Mouse (Mus musculus) adrenal gland, postnatal 36 days (tissue): ENCODE results near the gene Smim12. TPM values are rescaled to one million over a fixed set of nuclear protein-coding genes. Genes with fewer than 3 reads are reported as not detected.
A peak's percentile ranks its signal among the peaks of the same experiment; 100 is the strongest.

Experiments
- DNase-seq, 2 experiments: peaks; one replicate each; pipeline ENCODE4 v3.0.0; 2021; ENCODE audit warnings: mixed read lengths in 1 of 2
- long read RNA-seq, 2 experiments: library from polyadenylated mRNA; stranded (forward); transcript quantifications; one replicate each; pipeline ENCODE4 v2.0.0; 2021; ENCODE audit warnings: borderline sequencing depth in 2 of 2
- total RNA-seq, 2 experiments: library from RNA; stranded (reverse); gene quantifications; 2 replicates each; pipeline ENCODE4 v1.2.3; 2021

Smim12 gene
- 10 to 100 TPM; 51.5 to 52.6 TPM for total RNA-seq
- long read RNA-seq, experiment 1, transcript Smim12-201 (2 exons, 1,022 nt): major isoform, 81 of 96 reads
- long read RNA-seq, experiment 1, partial matches to known transcripts: 14 of 96 reads
- long read RNA-seq, experiment 1, other reads (novel, unspliced or antisense): 1 of 96 reads
- long read RNA-seq, experiment 2, transcript Smim12-201 (2 exons, 1,022 nt): major isoform, 45 of 46 reads
- long read RNA-seq, experiment 2, partial matches to known transcripts: 1 of 46 reads
- long read RNA-seq, experiment 2, other reads (novel, unspliced or antisense): 0 of 46 reads

DNA sequence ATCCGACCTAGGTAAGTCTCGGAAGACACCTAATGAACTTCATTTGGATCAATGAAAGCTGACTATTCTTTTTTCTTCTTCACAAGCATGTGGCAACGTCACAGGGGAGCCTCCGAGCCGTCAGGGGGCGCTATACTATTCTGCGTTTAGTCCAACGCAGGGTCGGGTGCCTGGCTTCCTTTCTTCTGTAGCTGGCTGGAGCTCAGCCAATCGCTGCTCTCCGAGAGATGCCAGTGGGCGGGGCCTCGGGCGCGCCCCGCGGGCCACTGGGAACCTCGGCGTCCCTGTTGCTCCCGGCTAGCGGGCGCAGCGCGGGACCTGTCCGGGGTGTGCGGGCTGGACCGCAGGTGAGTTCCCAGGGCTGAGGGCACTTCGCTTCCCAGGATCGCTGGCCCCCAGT lies at the start of gene Smim12:
TSS of gene Smim12 (plus strand) at position 233 of the 400 bp plus-strand sequence.
- DNase-seq: peak; percentile 99 to 100

DNA sequence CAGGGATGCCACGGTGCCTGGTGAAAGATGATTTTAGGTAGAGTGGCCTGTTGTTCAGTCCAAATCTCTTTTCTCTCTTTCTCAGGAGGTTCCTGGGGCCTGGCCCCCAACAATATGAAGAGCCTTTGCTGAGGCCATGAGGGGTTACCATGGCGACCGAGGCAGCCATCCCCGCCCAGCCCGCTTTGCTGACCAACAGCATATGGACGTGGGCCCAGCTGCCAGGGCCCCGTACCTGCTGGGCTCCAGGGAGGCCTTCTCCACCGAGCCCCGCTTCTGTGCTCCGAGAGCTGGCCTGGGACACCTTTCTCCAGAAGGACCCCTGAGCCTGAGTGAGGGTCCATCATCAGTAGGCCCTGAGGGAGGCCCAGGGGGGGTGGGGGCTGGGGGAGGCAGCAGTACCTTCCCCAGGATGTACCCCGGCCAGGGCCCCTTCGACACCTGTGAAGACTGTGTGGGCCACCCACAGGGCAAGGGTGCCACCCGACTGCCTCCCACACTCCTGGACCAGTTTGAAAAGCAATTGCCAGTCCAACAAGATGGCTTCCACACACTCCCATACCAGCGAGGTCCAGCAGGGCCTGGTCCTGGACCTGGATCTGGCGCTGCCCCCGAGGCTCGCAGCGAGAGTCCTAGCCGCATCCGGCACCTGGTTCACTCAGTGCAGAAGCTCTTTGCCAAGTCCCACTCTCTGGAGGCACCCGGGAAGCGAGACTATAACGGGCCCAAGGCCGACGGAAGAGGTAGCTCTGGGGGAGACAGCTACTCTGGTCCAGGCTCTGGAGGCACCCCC lies 48.9 kb upstream of the Smim12 start:
- no peak for DNase-seq

DNA sequence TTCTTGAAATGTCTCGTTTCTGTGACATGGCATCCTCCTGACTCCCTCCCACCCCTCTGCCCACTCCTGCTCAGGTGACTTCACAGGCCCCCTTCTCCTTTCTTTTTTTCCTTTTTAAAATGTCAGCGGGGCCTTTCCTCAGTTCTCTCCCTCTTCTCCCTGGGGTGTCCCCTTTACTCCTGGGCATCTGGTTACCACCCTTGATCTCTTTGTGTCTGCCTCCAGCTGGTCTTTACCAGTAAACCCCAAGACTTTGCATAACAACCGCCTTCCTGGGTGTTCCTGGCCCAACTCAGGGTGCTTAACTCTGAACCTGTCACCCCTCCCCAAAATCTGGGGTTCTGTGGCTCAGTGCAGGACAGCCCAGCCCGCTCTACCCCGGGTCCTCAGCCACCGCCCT lies 45.0 kb upstream of the Smim12 start:
- DNase-seq: no peak

DNA sequence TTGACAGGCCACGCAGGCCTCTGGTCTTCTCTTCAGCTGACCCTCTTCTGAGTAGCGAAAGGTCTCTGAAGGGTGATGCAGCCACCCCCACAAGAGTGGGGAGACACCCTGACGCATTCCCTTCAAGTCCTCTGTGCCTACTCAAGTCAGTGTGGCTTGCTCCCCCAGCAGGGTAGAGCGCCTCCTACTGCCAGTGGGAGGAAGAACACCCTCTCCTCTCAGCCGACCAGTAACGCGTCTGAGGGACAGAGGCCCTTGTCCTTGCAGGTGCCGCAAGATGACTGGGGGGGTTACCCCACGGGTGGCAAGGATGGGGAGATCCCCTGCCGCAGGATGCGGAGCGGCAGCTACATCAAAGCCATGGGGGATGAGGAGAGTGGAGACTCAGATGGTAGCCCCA lies 44.2 kb upstream of the Smim12 start:
- DNase-seq: no peak

DNA sequence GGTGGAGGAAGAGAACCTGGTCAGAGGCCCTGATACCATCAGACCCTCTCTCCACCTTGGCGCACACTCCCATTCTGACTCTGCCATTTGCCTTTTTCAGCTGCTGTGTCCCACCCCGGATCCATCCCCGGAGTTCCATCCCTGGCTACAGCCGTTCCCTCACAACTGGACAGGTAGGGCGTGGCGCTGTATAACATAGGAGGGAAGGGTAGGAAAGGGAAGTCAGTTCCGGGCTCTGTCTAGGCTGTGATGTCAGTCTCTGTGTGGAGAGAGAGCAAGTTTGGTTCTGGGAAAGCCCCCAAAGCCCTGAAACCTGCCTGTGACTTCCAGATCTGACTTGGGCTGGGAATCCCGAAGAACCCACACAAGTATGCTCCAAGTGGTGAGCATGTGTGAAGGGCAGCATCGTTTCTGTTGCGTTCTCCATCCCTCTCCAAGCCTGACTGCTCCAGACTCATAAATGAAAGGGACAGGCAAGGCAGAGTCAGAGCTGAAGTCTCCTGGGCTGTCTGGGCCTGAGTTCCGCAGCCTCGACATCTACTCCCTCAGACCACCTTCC lies 43.3 kb upstream of the Smim12 start:
- DNase-seq: no peak

DNA sequence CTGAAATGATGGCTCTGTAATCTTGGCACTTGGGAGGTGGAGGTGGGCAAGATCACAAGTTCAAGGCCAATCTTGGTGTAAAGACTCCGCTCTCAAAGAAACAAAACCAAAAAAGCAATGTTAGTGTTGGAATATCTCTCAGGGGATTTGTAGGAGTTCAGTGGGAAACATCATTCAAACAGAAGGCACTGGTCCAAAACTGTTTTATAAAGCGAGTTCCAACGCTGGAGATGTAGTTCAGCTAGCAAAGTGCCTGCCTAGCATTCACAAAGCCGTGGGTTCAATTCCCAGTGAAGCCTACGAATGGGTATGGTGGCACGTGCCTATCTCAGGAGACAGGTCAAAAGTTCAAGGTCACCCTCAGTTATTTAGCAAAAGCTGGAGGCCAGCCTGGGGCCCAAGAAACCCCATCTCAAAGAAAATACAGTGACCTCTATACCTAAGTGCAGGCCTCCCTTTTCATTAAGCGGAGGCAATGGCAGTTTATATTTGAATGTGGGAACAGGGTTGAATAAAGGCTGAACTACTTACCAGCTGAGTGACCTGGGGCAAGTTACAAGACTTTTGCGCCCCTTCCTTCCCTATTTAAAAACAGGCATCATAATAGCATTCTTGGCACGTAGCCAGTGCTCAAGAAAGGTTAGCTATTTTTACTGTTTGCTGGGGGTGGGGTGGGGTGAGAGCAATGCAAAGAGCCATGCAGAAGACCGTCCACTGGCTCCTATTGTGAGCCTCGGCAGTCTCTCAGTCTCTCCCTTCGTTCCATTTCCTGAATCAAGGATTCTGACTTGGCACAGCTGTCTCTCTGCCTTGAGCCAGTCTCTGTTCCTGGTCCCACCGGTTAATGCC lies 42.6 kb upstream of the Smim12 start:
- no peak for DNase-seq

DNA sequence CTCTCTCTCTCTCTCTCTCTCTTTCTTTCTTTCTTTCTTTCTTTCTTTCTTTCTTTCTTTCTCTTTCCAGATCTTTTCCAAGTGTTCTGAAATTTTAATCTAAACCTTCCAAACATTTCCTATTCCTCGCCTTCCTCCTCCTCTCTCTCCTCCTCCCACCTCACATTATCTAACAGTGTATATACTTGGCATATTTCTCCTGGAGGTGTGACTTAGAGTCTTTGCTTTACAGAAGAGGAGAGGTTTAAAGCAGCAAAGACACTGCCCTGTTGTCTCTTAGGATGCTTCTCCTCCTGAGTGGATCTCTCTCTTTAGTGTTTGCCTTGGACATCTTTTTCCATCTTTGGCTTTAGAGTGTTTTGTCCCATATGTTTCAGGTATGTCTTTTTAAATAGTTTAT lies 40.5 kb upstream of the Smim12 start:
- DNase-seq: no peak

DNA sequence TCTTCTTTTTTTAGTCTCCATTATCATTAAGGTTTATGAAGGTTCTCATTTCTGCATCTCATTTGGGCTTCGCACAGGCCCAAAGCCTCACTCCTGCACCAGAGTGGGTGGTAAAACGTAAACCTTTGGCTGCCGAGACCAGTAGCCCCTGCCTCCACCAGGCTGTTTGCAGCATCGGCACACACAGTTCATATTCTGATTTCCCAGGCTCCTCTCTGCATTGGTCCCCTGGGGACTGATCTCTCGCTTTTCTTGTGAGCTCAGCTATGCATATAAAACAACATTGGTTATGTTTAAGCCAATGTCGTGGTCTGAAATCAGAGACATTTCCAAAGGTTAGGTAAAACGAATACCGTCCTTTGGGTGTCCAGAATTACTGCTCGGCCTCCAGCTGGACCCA lies 32.3 kb upstream of the Smim12 start:
- no peak for DNase-seq

DNA sequence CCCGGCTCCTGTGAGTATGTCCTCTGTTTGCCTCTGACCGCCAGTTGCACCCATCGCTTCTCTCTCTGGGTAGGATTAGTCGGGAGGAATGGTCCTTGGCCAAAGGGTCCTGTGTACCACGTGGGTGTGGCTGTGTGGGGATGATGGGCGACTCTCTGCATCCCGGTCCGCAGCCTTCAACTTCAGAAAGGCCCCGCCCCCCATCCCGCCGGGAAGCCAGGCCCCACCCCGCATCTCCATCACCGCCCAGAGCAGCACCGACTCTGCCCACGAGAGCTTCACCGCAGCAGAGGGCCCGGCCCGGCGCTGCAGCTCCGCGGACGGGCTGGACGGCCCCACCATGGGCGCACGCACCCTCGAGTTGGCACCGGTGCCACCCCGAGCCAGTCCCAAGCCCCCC lies 29.1 kb upstream of the Smim12 start:
- DNase-seq: no peak

DNA sequence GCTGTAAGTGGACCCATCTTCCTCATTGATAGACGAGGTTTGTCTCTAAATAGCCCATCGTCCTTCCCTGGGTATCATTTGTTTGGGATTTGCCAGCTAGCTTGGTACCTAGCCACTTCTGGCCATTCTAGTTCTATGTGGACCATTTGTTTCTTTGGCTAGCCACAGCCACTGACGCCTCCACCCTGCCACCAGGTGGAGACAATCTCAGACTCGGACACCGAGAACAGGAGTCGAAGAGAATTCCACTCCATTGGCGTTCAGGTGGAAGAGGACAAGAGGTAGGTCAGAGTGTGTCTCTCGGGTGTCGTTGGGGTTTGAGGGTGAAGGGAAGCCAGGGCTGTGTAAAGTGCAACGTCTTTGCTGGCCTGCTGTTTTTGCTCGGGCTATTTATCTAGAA lies 28.5 kb upstream of the Smim12 start:
- no peak for DNase-seq

DNA sequence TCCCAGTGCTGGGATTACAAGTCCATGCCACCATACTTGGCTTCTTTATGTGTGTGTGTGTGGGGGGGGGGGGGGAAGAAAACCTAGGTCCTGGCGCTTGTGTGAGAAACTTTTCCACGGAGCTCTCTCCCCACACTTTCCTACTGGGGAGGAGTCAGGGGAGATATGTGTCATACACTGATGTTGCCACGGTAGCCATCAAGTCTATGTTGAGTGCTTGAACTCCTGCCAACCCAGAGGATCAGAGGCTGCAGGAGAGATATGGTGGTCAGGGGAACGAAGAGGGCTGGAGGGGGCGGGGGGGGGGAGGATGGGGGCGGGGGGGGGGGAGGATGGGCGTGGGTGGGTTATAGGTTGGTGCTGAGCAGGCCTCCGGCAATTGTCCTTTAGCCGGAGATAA lies 27.8 kb upstream of the Smim12 start:
- DNase-seq: no peak

DNA sequence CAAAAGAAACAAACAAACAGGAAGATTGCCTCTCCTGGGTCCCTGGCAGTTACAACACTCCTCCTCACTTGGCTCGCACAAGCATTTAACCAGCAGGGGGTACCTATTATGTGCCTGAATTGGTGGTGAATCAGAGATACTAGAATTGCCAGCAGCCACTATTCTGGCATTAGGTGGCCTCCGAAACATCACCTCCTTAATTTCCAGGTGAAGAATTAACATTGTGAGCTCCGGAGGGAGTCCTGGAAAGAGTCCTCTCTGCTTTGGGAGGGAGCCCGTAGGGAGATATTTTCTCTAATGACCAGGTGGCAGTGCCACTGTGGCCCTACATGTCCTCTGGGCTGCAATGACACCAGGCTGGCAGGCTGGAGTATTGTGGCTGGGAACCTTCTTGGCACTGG lies 27.3 kb upstream of the Smim12 start:
- DNase-seq: no peak

DNA sequence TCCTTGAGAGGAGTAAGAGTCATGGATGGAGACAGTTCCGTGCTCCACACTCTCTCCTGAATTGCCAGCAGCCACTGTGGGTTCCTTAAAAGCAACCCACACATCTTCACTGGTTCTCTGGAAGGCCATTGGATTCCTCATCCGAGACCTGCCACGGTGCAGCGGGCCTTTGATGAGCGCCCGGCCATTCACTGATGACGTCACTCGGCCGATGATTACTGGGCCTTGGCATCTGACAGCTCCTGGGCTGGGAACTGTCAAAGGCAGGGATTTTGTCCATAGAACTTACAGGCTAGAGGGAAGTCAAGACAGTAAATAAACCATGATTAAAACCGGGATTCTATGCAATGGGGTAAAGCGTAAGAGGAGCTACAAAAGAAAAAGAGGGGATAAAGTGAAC lies 26.5 kb upstream of the Smim12 start:
- DNase-seq: peak; percentile 34 to 44

DNA sequence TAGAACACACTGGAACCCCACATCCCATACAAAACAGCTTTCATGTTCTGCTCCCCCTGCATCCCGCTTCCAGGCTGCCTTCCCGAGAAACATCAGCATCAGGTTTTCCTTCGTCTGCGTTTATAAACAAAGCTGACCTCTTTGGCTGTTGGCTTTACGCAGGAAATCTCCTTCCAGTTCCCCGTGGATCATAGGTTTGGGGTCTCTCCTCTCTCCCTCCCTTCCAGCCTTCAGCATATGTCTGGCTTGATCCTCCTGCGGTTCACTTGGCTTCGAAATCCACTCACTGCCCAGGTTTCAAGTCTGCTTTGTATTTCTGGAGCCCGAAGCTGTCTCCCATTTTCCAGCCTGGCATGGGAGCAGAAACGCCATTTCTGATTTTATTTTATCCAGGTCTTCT lies 20.3 kb upstream of the Smim12 start:
- no peak for DNase-seq

DNA sequence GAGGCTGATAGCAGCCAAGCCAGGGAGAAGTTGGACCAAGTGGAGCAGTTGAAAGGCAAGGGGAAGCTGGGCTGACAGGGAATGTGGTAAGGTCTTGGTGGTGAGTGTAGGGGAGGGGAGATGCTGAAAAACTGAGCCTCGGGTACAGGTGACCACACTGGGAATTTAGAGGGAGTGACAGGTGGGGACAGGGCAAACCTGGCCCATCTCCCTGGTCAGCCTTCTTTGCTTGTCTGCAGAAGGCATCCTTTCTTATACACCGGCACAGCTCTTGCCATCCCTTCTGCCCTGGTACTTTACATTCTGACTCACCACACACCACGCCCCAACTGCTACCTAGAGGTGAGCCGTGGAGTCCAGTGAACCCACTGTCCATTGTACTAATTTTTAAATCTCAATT lies 19.8 kb upstream of the Smim12 start:
- DNase-seq: no peak

DNA sequence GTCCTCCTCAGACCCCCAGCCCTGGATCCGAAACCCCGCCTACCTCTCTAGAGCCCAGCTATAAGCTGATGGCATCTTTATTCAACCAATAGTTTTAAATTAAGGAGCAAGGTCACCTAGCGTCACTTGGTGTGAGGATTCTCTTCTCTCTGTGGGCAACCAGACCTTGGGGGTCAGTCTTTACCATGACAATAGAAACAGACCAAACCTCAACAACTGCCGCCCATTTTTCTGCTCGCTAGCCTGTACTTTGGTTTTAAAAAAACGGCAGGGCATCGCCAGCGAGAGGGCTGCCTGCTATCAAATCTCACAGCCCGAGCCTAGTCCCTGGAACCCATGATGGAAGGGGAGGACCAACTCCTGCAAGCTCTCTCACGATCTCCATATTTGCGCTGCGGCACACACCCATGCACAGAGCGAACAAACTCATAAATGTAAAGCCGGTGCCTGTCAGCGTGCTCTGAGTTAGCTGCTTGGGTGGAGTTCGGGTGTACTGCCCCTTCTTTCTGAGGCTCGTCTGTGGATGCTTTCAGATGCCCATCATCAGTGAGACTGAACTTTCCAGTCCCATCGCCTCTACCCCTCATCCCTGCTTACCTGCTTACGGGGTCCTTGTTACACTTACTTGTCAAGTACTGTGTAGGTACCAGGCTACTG lies 19.0 kb upstream of the Smim12 start:
- no peak for DNase-seq

DNA sequence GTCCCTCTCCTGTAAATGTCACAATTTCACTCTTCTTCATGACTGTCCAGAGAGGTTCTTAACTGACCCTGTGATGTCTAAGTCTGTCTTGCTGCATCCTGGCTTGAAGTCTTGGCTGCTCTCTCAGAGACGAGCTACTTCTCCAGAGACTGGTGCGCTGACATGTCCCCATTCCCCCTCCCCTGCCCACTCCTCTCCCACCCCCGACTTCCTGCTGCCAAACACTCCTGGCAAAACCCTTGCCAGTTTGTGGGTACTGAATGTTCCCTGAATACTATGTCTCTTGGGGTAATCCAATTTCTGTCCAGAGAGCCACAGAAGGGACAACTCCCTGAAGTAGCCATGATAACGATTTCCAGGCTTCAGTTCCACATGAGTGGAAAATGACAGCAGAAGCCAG lies 17.5 kb upstream of the Smim12 start:
- no peak for DNase-seq

DNA sequence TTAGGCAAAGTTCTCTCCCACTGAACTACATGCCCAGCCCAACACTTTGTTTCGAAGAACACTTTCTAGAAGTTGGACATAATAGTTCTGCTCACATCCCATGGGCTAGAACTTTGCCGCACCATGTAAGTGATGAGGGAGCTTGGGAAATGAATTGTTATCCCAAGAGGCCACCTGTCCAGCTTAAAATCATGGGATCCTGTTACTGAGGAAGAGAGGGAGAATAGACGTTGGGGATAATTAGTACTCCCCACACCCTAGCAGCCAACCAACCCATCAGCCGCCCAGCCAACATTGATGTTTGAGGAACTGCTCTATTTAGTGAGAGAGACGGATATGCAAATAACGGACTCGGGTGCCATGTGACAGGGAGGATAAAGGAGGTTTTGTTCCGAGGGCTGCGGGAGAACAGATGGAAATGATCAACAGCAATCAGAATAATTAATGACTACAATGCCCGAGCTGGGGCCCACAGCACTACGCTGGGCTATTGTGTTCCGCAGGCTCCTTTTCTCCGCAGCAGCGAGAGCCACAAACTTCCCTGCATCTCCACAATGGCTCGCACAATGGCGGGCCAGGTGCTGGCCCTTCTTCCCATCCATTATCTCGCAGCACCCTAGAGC lies 16.4 kb upstream of the Smim12 start:
- no peak for DNase-seq

DNA sequence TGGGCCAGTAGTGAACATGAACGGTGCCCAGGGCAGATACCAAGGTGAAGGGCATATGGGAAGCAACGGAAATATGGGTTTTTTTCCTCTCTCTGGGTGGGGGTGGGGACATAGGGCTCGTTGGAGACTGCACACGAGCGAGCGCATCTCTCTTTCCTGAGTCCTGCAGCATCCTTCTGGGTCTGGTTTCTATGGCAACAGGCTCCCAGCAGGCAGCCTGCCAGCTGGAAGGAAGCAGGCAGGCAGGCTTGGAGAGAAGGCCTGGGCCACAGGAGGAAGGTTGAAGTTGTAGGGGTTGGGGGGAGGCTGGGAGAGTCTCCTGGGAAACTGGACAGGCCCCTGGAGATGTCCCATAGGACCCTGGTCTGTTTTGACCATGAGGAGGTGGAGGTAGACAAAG lies 11.6 kb upstream of the Smim12 start:
- DNase-seq: no peak

DNA sequence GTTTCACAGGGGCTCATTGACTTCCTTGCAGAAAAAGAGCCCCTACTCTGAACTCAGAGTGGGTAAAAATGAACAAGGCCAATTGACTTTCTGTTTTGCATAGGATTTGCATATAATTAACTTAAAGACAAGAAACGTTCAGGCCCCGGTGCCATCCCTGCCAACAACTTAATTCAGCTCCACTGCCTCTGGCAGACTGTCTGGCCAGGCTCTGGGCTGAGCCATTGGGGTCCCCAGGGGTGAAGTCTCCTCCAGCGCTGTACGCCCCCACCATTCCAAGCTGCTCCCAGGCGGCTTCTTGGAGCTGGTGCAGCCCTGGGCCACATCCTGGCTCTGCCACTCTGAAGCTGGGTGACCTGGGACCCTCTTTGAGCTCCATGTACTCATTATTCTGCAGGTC lies 11.0 kb upstream of the Smim12 start:
- DNase-seq: no peak

DNA sequence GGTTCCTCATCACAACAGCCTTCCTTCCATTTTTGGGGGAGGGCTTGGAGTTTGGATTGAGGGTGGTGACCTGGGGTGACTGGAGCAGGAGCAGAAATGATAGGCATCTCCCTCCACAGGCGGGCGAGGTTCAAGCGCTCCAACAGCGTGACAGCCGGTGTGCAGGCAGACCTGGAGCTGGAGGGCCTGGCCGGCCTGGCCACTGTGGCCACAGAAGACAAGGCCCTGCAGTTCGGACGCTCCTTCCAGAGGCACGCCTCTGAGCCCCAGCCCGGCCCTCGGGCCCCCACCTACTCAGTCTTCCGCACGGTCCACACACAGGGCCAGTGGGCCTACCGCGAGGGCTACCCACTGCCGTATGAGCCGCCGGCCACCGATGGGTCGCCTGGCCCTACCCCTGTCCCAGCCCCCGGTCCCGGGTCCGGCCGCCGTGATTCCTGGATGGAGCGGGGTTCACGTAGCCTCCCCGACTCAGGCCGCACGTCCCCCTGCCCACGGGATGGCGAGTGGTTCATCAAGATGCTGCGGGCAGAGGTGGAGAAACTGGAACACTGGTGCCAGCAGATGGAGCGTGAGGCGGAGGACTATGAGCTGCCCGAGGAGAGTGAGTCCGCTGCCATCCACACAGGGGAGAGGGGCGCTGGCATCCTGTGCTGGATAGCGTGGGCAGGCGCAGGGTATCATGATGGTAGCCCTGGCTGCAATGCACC lies 10.0 kb upstream of the Smim12 start:
- no peak for DNase-seq
